Mouse (Mus musculus) adrenal gland, adult 2 months (tissue): ENCODE results near the gene Nptx2. TPM values are rescaled to one million over a fixed set of nuclear protein-coding genes. Genes with fewer than 3 reads are reported as not detected.

Experiments
- DNase-seq: peaks from one replicate; pipeline ENCODE4 v3.0.0; 2021
- polyA plus RNA-seq: library from polyadenylated mRNA; depleted of rRNA; stranded (reverse); fragments of >200 nt; gene quantifications from 2 replicates; pipeline ENCODE4 v1.2.3, GENCODE M21; 2012; rRNA removed
- total RNA-seq, 2 experiments: library from RNA; stranded (reverse); gene quantifications; 2 replicates each; pipeline ENCODE4 v1.2.3; 2021

Nptx2 gene
- total and polyA plus RNA-seq, 3 experiments: 0.28 to 0.72 (median 0.48) TPM

DNA sequence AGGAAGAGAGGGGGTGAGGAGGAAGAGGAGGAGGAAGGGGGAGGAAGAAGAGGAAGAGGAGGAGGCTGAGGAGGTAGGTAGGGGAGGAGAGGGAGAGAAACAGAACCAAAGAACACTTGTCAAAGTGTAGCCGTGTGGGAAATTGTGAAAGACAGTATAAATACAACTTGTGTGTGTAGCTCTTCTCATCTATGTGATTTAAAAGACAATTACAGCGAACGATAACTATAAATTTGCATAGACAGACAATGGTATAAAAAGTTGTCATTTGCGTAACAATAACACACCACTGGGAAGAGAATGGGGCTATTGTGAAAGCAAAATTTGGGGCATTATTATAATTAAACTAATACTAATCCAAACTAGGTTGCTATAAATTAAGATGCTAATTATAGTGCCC is 20.0 kb downstream of the Nptx2 start:
- DNase-seq: no peak

GRCm38 (mm10) chr5:144585100-144585499 is 39.4 kb downstream of the Nptx2 start:
- no peak for DNase-seq

DNA sequence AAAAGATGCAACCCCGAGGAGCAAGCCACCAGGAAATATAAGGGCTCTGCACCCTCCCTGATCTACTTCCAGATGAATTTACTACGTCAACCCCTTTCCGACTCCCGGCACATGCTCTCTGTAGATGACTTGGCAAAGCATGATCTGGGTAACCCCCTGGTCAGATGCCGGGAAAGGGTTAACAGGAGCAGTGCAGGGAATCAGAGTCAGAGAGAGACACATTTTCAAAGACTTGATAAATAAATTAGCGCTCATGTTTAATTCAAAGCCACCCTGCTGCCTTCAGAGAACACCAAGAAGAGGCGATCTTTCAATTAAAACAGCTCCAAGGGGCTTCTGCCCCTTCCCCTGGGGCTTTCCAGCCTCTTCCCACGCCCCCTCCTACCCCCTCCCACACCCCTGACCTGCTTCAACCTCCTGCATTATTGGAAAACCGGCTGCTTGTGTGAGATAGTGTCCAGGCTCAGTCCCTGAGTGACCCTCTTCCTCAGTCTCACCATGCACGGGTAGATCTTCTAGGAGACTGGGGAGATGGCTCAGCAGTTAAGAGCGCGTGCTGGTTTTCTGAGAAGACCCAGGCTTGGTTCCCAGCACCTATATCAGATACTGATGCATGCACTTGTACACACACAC is 45.7 kb downstream of the Nptx2 start:
- DNase-seq: no peak

- DNase-seq: no peak
Observed at GRCm38 (mm10) chr5:144594796-144595195, 49.1 kb downstream of the Nptx2 start.

Other genes starting within 250 kb of the Nptx2 start
- gene Baiap2l1, start 187.8 kb upstream of the Nptx2 start, total RNA-seq: 1 to 10 TPM; 8.5 to 8.6 TPM
- 5.6 and 6.9 TPM in 2 replicates for gene Baiap2l1, start 187.8 kb upstream of the Nptx2 start, polyA plus RNA-seq
- gene Tmem130, start 215.9 kb downstream of the Nptx2 start, total RNA-seq: 10 to 100 TPM; 30.5 to 48.0 TPM
- gene Tmem130, start 215.9 kb downstream of the Nptx2 start, polyA plus RNA-seq: 17.9 and 24.0 TPM in 2 replicates
- 10 to 100 TPM; 65.9 to 92.4 TPM for gene Trrap, start 221.8 kb downstream of the Nptx2 start, total RNA-seq
- 80.0 and 80.6 TPM in 2 replicates for gene Trrap, start 221.8 kb downstream of the Nptx2 start, polyA plus RNA-seq